Mouse (Mus musculus) megakaryocyte, adult 5-6 weeks (primary cell): ENCODE measurements around the gene Rasa4. TPM values are rescaled to one million over a fixed set of nuclear protein-coding genes. Genes with fewer than 3 reads are reported as not detected.
A peak's percentile ranks its signal among the peaks of the same experiment; 100 is the strongest.
"Not testable (repeated sequence)": the region's sequence is repeated elsewhere in the genome, so short reads cannot be mapped to it uniquely, and the experiment has no call there.

Source experiments
- ATAC-seq: 2 replicates; pipeline ENCODE4 v1.8.0; 2016; ENCODE audit warnings: mild to moderate bottlenecking, inconsistent platforms; ENCODE audit not compliant: poor library complexity, severe bottlenecking
- total RNA-seq, 2 experiments: library from RNA; stranded (forward) in 1 of 2; stranded (reverse) in 1 of 2; fragments of 153-499, 151-499 nt in 1 of 2; fragments of 221-1000, 200-1000 nt in 1 of 2; gene quantifications; 2 replicates each; pipeline versions ENCODE4 v1.2.3 to v1.2.4; 2015 to 2017

Gene Rasa4
- total RNA-seq, 2 experiments from 2014 or later: 26.0 to 40.9 TPM

- no peak for ATAC-seq
These were observed 24.8 kb downstream of the Rasa4 start for GRCm38 (mm10) chr5:136108486-136108885.

- no peak for ATAC-seq
These were observed 25.3 kb downstream of the Rasa4 start for GRCm38 (mm10) chr5:136109042-136109441.

GRCm38 (mm10) chr5:136113546-136113945 lies 29.8 kb downstream of the Rasa4 start:
- not testable (repeated sequence) for ATAC-seq

GRCm38 (mm10) chr5:136115891-136116783 lies 32.4 kb downstream of the Rasa4 start, which contains the start of gene Polr2j:
TSS of gene Polr2j (plus strand) at chr5:136116631.
- peak; percentile 99 for ATAC-seq

GRCm38 (mm10) chr5:136116784-136117112 lies 33.0 kb downstream of the Rasa4 start:
- ATAC-seq: peak; percentile 55

- no peak for ATAC-seq
These were observed 38.4 kb downstream of the Rasa4 start for GRCm38 (mm10) chr5:136122165-136122564.

- ATAC-seq: peak; percentile 87
These were observed 52.0 kb downstream of the Rasa4 start, which contains the start of the genes Lrwd1 and Alkbh4 for GRCm38 (mm10) chr5:136135571-136136291. TSS of gene Lrwd1 (minus strand) at chr5:136136074. TSS of gene Alkbh4 (plus strand) at chr5:136136146.

GRCm38 (mm10) chr5:136136292-136136990 lies 52.7 kb downstream of the Rasa4 start:
- ATAC-seq: no peak

- ATAC-seq: no peak
These were observed 54.0 kb downstream of the Rasa4 start for GRCm38 (mm10) chr5:136137658-136138274.

- ATAC-seq: peak; percentile 63
These were observed 55.7 kb downstream of the Rasa4 start for GRCm38 (mm10) chr5:136139393-136139792.

- peak; percentile 62 for ATAC-seq
These were observed 56.4 kb downstream of the Rasa4 start for GRCm38 (mm10) chr5:136140057-136140482.

GRCm38 (mm10) chr5:136142746-136143145 lies 59.0 kb downstream of the Rasa4 start:
- ATAC-seq: no peak

- ATAC-seq: no peak
These were observed 59.5 kb downstream of the Rasa4 start for GRCm38 (mm10) chr5:136143161-136143755.

GRCm38 (mm10) chr5:136144606-136145430 lies 61.1 kb downstream of the Rasa4 start:
- ATAC-seq: no peak

- no peak for ATAC-seq
These were observed 63.2 kb downstream of the Rasa4 start for GRCm38 (mm10) chr5:136146936-136147335.

- ATAC-seq: no peak
These were observed 64.0 kb downstream of the Rasa4 start for GRCm38 (mm10) chr5:136147704-136148103.

GRCm38 (mm10) chr5:136149134-136149576 lies 65.4 kb downstream of the Rasa4 start:
- ATAC-seq: peak; percentile 90

GRCm38 (mm10) chr5:136152365-136152764 lies 68.6 kb downstream of the Rasa4 start:
- no peak for ATAC-seq

- no peak for ATAC-seq
These were observed 71.7 kb downstream of the Rasa4 start for GRCm38 (mm10) chr5:136155399-136155798.
